Mouse (Mus musculus) embryo, embryonic 11.5 days (tissue): ENCODE measurements around the gene Rras2.
A peak's percentile ranks its signal among the peaks of the same experiment; 100 is the strongest.

ENCODE experiments used
- DNase-seq: peaks from one replicate; pipeline ENCODE4 v3.0.0-alpha.2; 2012; ENCODE audit warnings: low read depth, low spot score

Rras2 gene

GRCm38 (mm10) chr7:114117444-114117905 lies at the start of gene Rras2:
Gene Rras2, minus strand, starts transcription at chr7:114117781.
- DNase-seq: peak; percentile 87

GRCm38 (mm10) chr7:114162975-114163374 lies 45.4 kb upstream of the Rras2 start:
- no peak for DNase-seq

GRCm38 (mm10) chr7:114161101-114161500 lies 43.5 kb upstream of the Rras2 start:
- DNase-seq: no peak

- DNase-seq: no peak
Measured at GRCm38 (mm10) chr7:114157716-114158278, 40.2 kb upstream of the Rras2 start.

GRCm38 (mm10) chr7:114156364-114156763 lies 38.8 kb upstream of the Rras2 start:
- no peak for DNase-seq

- no peak for DNase-seq
Measured at GRCm38 (mm10) chr7:114155053-114155865, 37.7 kb upstream of the Rras2 start.

GRCm38 (mm10) chr7:114151036-114151780 lies 33.6 kb upstream of the Rras2 start:
- DNase-seq: no peak

- DNase-seq: no peak
Measured at GRCm38 (mm10) chr7:114149564-114149963, 32.0 kb upstream of the Rras2 start.

- DNase-seq: no peak
Measured at GRCm38 (mm10) chr7:114149135-114149534, 31.6 kb upstream of the Rras2 start.

- DNase-seq: no peak
Measured at GRCm38 (mm10) chr7:114145841-114146240, 28.3 kb upstream of the Rras2 start.

- no peak for DNase-seq
Measured at GRCm38 (mm10) chr7:114142151-114142798, 24.7 kb upstream of the Rras2 start.

GRCm38 (mm10) chr7:114140026-114140425 lies 22.4 kb upstream of the Rras2 start:
- DNase-seq: no peak

GRCm38 (mm10) chr7:114139400-114139799 lies 21.8 kb upstream of the Rras2 start:
- DNase-seq: no peak

- DNase-seq: no peak
Measured at GRCm38 (mm10) chr7:114138261-114138660, 20.7 kb upstream of the Rras2 start.

GRCm38 (mm10) chr7:114135166-114135565 lies 17.6 kb upstream of the Rras2 start:
- DNase-seq: no peak

- no peak for DNase-seq
Measured at GRCm38 (mm10) chr7:114133957-114134356, 16.4 kb upstream of the Rras2 start.

GRCm38 (mm10) chr7:114132316-114132715 lies 14.7 kb upstream of the Rras2 start:
- DNase-seq: no peak

GRCm38 (mm10) chr7:114129281-114129680 lies 11.7 kb upstream of the Rras2 start:
- no peak for DNase-seq

GRCm38 (mm10) chr7:114118180-114118579 lies 599 bp upstream of the Rras2 start:
- DNase-seq: no peak

GRCm38 (mm10) chr7:114116711-114117351 lies 750 bp downstream of the Rras2 start:
- peak; percentile 48 for DNase-seq

GRCm38 (mm10) chr7:114115961-114116360 lies 1.6 kb downstream of the Rras2 start:
- no peak for DNase-seq
